Mouse (Mus musculus) spleen, adult 2 months (tissue): ENCODE measurements around the gene Zcchc14.

Source experiments
- CTCF ChIP-seq: fragments of 200-500 bp; IDR thresholded peaks from 2 replicates; pipeline ENCODE4 v1.5.1; 2011; ENCODE audit warnings: mild to moderate bottlenecking, inconsistent platforms; ENCODE audit not compliant: insufficient read depth, insufficient read length, insufficient replicate concordance; ENCODE audit errors: extremely low read depth
- POLR2A ChIP-seq: fragments of 200-500 bp; IDR thresholded peaks from 2 replicates; pipeline ENCODE4 v1.6.1; 2011; ENCODE audit warnings: low read depth, low read length, inconsistent platforms

DNA sequence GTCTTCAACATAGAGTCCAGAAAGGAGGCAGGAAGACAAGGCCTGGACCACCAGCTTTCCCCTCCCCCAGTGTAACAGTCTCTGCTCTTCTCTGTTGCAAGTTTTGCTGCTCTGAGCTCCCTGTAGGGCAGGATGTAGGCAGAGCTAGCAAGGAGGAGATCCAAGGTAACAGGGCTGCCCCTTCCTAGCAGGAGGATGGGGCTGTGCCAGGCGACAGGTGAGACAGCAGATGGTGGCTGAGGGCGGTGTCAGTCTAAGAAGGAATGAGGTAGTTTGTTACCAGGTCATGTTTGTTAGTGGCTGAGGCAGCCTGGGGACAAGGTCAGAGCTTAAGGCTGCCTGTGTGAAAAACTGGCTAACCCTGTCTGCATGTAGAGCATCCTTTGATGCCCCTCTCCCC is 47.2 kb upstream of the Zcchc14 start:
- TF ChIP-seq POLR2A = no peak
- TF ChIP-seq CTCF = no peak
